Mouse (Mus musculus): ENCODE measurements around the gene Alkbh2.

- TF ChIP-seq CTCF (IDR thresholded peaks at IDR 0.05; ENCODE audit: low read depth, low read length) = no peak
- no peak for TF ChIP-seq POLR2A (IDR thresholded peaks at IDR 0.05; ENCODE audit: extremely low read depth, insufficient read depth, low read length)
Observed at GRCm38 (mm10) chr5:114146028-114146888, 18.2 kb upstream of the Alkbh2 start, which contains the start of gene Acacb.

Measured in liver, adult 2 months (tissue).